Mouse (Mus musculus) hindbrain, postnatal 0 days (tissue): ENCODE measurements around the gene Ttc30b. TPM values are rescaled to one million over a fixed set of nuclear protein-coding genes. Genes with fewer than 3 reads are reported as not detected.
A peak's percentile ranks its signal among the peaks of the same experiment; 100 is the strongest.
"Not testable (repeated sequence)": the region's sequence is repeated elsewhere in the genome, so short reads cannot be mapped to it uniquely, and the experiment has no call there.

ENCODE experiments used
- ATAC-seq: fragments of 200-750 bp; cut with Nextera tagmentation; 2 replicates; pipeline ENCODE4 v1.8.0; 2017; ENCODE audit warnings: mild to moderate bottlenecking, moderate TSS enrichment, moderate library complexity
- DNase-seq: peaks from one replicate; pipeline ENCODE4 v3.0.0-alpha.2; 2015; ENCODE audit warnings: low spot score
- H3K27ac ChIP-seq: fragments of 300-500 bp; sonication (generic); 2 replicates; pipeline ENCODE4 v1.5.1; 2014; ENCODE audit warnings: mild to moderate bottlenecking
- H3K27me3 ChIP-seq: fragments of 300-500 bp; sonication (generic); 2 replicates; pipeline ENCODE4 v1.6.1; 2014; ENCODE audit warnings: low read length, mixed read lengths; ENCODE audit not compliant: insufficient read depth
- H3K36me3 ChIP-seq: fragments of 300-500 bp; sonication (generic); 2 replicates; pipeline ENCODE4 v1.6.1; 2014; ENCODE audit warnings: low read length, mixed read lengths; ENCODE audit not compliant: insufficient read depth
- H3K4me1 ChIP-seq: fragments of 300-500 bp; sonication (generic); 2 replicates; pipeline ENCODE4 v1.6.1; 2014; ENCODE audit warnings: antibody characterized with exemption, low read length, mixed read lengths; ENCODE audit not compliant: insufficient read depth
- H3K4me2 ChIP-seq: fragments of 300-500 bp; sonication (generic); 2 replicates; pipeline ENCODE4 v1.6.1; 2014; ENCODE audit warnings: low read depth, mild to moderate bottlenecking, low read length, moderate library complexity, mixed read lengths
- H3K4me3 ChIP-seq: fragments of 300-500 bp; sonication (generic); 2 replicates; pipeline ENCODE4 v1.5.1; 2014; ENCODE audit warnings: low read length
- H3K9ac ChIP-seq: fragments of 300-500 bp; sonication (generic); replicated peaks from 2 replicates; pipeline ENCODE4 v1.6.1; 2014; ENCODE audit warnings: mild to moderate bottlenecking, low read length, moderate library complexity, mixed read lengths
- H3K9me3 ChIP-seq: fragments of 300-500 bp; sonication (generic); 2 replicates; pipeline ENCODE4 v1.6.1; 2016; ENCODE audit warnings: low read length, mixed read lengths
- CTCF ChIP-seq: IDR thresholded peaks from 2 replicates; pipeline ENCODE4 v1.5.1; 2016; ENCODE audit warnings: antibody characterized with exemption, control low read depth, low read depth
- WGBS: fragments of 180-500 bp; shearing (Covaris S2); extraction: QIAGEN DNeasy Blood & Tissue Kit; methylation state at CpG from one replicate; pipeline ENCODE4 v1.1.7; 2014; 5-methylcytosine and 5-hydroxymethylcytosine counted together
- polyA plus RNA-seq: library from polyadenylated mRNA; unstranded; fragments of >200 nt; fragmentation: Nextera tagmentation; extraction: Ambion mirVana; gene quantifications from 2 replicates; pipeline ENCODE4 v1.2.1, GENCODE M21; 2015
- total RNA-seq: library from RNA; depleted of rRNA; stranded (reverse); fragments of >200 nt; gene quantifications from 2 replicates; pipeline ENCODE4 v1.2.3, GENCODE M21; 2014

Gene Ttc30b
- total and polyA plus RNA-seq, 2 experiments from 2014 or later = 16.3 to 33.9 TPM

- H3K27ac ChIP-seq, ATAC-seq, H3K36me3 ChIP-seq, H3K4me1 ChIP-seq, H3K4me3 ChIP-seq, DNase-seq, H3K27me3 ChIP-seq, H3K9me3 ChIP-seq, H3K4me2 ChIP-seq, H3K9ac ChIP-seq: not testable (repeated sequence)
- WGBS = 72% methylated on average over 2 of the region's 2 CpGs
These were observed 37.7 kb upstream of the Ttc30b start for GRCm38 (mm10) chr2:75976070-75976469.

- Histone ChIP-seq H3K27ac (no peak overlapping the region), H3K9me3 (no peaks in the 10 kb centered on the region), H3K4me1 (no peaks in the 10 kb centered on the region), H3K9ac (no peak overlapping the region), H3K4me2 (no peak overlapping the region), H3K27me3 (no peaks in the 10 kb centered on the region), H3K36me3 (no peaks in the 10 kb centered on the region), H3K4me3 (no peak overlapping the region)
- 75% methylated on average over 9 of the region's 9 CpGs for WGBS
- no peak for DNase-seq
- ATAC-seq = no peak
- no peak for TF ChIP-seq CTCF
These were observed 35.7 kb upstream of the Ttc30b start for GRCm38 (mm10) chr2:75974131-75974530.

- Histone ChIP-seq H3K9ac (0 out of 2 replicates have a peak overlapping the region, but pooled peaks have one; percentile 18), H3K27ac (peak overlapping the region; percentile 32; the same call in 1 of the 2 replicates), H3K4me2 (peak overlapping the region; percentile 49), H3K36me3 (no peaks in the 10 kb centered on the region), H3K4me3 (no peak overlapping the region), H3K27me3 (no peaks in the 10 kb centered on the region), H3K9me3 (no peaks in the 10 kb centered on the region), H3K4me1 (peaks cover 6% of the 10 kb centered on the region; the same call in 1 of the 2 replicates)
- TF ChIP-seq CTCF = peak; percentile 69
- 19% methylated on average over 5 of the region's 5 CpGs for WGBS
- ATAC-seq (peak; percentile 83), DNase-seq (peak; percentile 88)
These were observed 26.6 kb upstream of the Ttc30b start for GRCm38 (mm10) chr2:75964972-75965371.

GRCm38 (mm10) chr2:75964512-75964911 lies 26.1 kb upstream of the Ttc30b start:
- peak; percentile 66 for TF ChIP-seq CTCF
- peak; percentile 81 for DNase-seq
- Histone ChIP-seq H3K36me3 (no peaks in the 10 kb centered on the region), H3K27me3 (no peaks in the 10 kb centered on the region), H3K4me1 (peaks cover 9% of the 10 kb centered on the region; the same call in 1 of the 2 replicates), H3K9ac (0 out of 2 replicates have a peak overlapping the region, but pooled peaks have one; percentile 18), H3K4me3 (no peak overlapping the region), H3K4me2 (peak overlapping the region; percentile 49), H3K9me3 (no peaks in the 10 kb centered on the region), H3K27ac (peak overlapping the region; percentile 32; the same call in 1 of the 2 replicates)
- peak; percentile 71 for ATAC-seq
- WGBS = 11% methylated on average over 14 of the region's 14 CpGs

GRCm38 (mm10) chr2:75964051-75964450 lies 25.7 kb upstream of the Ttc30b start:
- no peaks in the 10 kb centered on the region for H3K9me3 ChIP-seq
- 0 out of 2 replicates have a peak overlapping the region, but pooled peaks have one; percentile 18 for H3K9ac ChIP-seq
- no peak for TF ChIP-seq CTCF
- H3K4me2 ChIP-seq = peak overlapping the region; percentile 49
- H3K27ac ChIP-seq = no peak overlapping the region
- no peak overlapping the region for H3K4me3 ChIP-seq
- no peaks in the 10 kb centered on the region for H3K27me3 ChIP-seq
- ATAC-seq (no peak), DNase-seq (no peak)
- 74% methylated on average over 5 of the region's 5 CpGs for WGBS
- no peaks in the 10 kb centered on the region for H3K36me3 ChIP-seq
- peaks cover 9% of the 10 kb centered on the region; the same call in 1 of the 2 replicates for H3K4me1 ChIP-seq

- Histone ChIP-seq H3K4me3 (no peak overlapping the region), H3K9me3 (no peaks in the 10 kb centered on the region), H3K4me2 (no peak overlapping the region), H3K27me3 (no peaks in the 10 kb centered on the region), H3K36me3 (no peaks in the 10 kb centered on the region), H3K9ac (no peak overlapping the region), H3K4me1 (peaks cover 9% of the 10 kb centered on the region; the same call in 1 of the 2 replicates), H3K27ac (no peak overlapping the region)
- TF ChIP-seq CTCF = no peak
- no peak for ATAC-seq
- no peak for DNase-seq
- 62% methylated on average over 10 of the region's 10 CpGs for WGBS
These were observed 24.9 kb upstream of the Ttc30b start for GRCm38 (mm10) chr2:75963211-75963840.
